ENCODE assay signal across 8 mouse cellular contexts in the genomic region with DNA sequence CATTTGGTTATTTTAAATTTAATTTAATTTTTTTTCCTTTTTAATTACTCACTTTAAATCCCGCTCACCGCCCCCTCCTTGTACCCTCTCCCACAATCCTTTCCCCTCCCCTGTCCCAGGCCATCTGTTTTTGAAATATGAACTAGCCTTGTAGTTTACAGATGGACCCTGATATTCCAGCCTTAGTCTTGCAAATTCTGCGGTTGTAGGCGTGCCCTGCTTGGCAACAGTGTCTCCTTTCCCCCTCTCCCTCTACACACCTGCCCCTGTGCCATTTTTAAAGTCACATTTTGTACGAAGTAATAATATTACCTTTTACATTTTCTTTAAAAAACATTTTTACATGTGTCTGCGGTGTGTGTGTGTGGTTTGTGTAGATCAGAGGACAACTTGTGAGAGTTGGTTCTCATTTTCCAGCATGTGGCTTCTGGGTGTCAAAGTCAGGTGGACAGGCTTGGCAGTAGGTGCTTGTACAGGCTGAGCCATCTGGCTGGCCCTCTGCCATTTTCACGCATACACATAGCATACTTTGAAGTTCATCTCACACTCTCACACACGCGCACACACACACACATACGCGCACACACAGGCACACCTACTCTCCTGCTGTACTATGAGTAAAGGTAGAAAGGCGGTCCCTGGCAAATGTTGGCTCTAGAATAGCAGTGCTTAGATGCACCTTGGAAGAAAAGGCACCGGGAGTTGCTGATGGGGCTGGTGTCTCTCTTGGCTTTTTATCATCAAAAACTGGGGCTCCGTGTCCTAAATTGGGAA. TPM values are rescaled to one million over a fixed set of nuclear protein-coding genes. Genes with fewer than 3 reads are reported as not detected.
DNase-seq lines count a peak whose midpoint lies in the region; ATAC-seq lines count a peak whose summit lies in the region.

No protein-coding gene starts in this region.

- H3K36me3 ChIP-seq in hindbrain, embryonic 10.5 days = no peaks in the 10 kb centered on the region
- no peaks in the 10 kb centered on the region for H3K36me3 ChIP-seq in liver, embryonic 16.5 days (ENCODE audit: control insufficient read depth, insufficient read depth)

- peaks cover 24% of the 10 kb centered on the region for H3K4me1 ChIP-seq in hindbrain, embryonic 10.5 days (replicated peaks)
- H3K4me1 ChIP-seq in liver, embryonic 16.5 days (ENCODE audit: control insufficient read depth, low read depth, low read length) = peaks cover 4% of the 10 kb centered on the region

- H3K27ac ChIP-seq in hindbrain, embryonic 10.5 days = peak overlapping the region; percentile 90; the same call in 1 of the 2 replicates
- no peak overlapping the region for H3K27ac ChIP-seq in liver, embryonic 16.5 days (ENCODE audit: low read length)

- no peaks in the 10 kb centered on the region for H3K9me3 ChIP-seq in hindbrain, embryonic 10.5 days
- H3K9me3 ChIP-seq in liver, embryonic 16.5 days (replicated peaks; ENCODE audit: control insufficient read depth, low read length) = no peaks in the 10 kb centered on the region

- WGBS in hindbrain, embryonic 10.5 days = 61% methylated on average over 14 of the region's 14 CpGs
- 56% methylated on average over 14 of the region's 14 CpGs for WGBS in liver, embryonic 16.5 days (ENCODE audit: insufficient replicate concordance)

- DNase-seq in layer of hippocampus, adult 11-12 months (ENCODE audit: low spot score) = peak; percentile 66
- DNase-seq in layer of hippocampus, adult 9-10 months (ENCODE audit: low spot score) = no peak
- peak; percentile 63 to 67 for DNase-seq in cerebellum, postnatal 10 days
- no peak for DNase-seq in hindbrain, embryonic 10.5 days (ENCODE audit: low spot score)
- no peak for DNase-seq in urinary bladder, postnatal 10 days (ENCODE audit: low spot score)
- no peak for DNase-seq in gastrocnemius, adult 18-20 months (ENCODE audit: low spot score)
- no peak for DNase-seq in kidney, adult 18-20 months

- H3K9ac ChIP-seq in liver, embryonic 16.5 days (ENCODE audit: low read depth, low read length) = no peak overlapping the region

- H3K27me3 ChIP-seq in hindbrain, embryonic 10.5 days (ENCODE audit: insufficient read depth, poor library complexity, severe bottlenecking) = peaks cover 57% of the 10 kb centered on the region
- H3K27me3 ChIP-seq in liver, embryonic 16.5 days (ENCODE audit: control insufficient read depth, insufficient read depth, low read depth, low read length) = peaks cover 18% of the 10 kb centered on the region

- H3K4me3 ChIP-seq in hindbrain, embryonic 10.5 days = peak overlapping the region; percentile 64
- peak overlapping the region; percentile 46; the same call in 1 of the 2 replicates for H3K4me3 ChIP-seq in liver, embryonic 16.5 days (ENCODE audit: low read depth, low read length)

- peak overlapping the region; percentile 59 for H3K4me2 ChIP-seq in liver, embryonic 16.5 days (ENCODE audit: low read depth, low read length)

- ATAC-seq in liver, embryonic 16.5 days (ENCODE audit: low read depth) = no peak

RNA-seq across cellular contexts. Expression of a gene that starts 7.7 kb away (rescaled TPM):
- 1.1 and 1.3 TPM in 2 replicates for polyA plus RNA-seq in hindbrain, embryonic 10.5 days (2016; fragmentation: Nextera tagmentation; extraction: Ambion mirVana)
- 3.2 and 4.0 TPM in 2 replicates for polyA plus RNA-seq in liver, embryonic 16.5 days (2015; fragmentation: Nextera tagmentation; extraction: Ambion mirVana)
- total RNA-seq in gastrocnemius, adult 18-20 months (2021) = under 1 TPM; 0.18 to 0.38 TPM

RNA-seq across cellular contexts. Expression of a gene that starts 18.9 kb away (rescaled TPM):
- 0.15 and 0.17 TPM in 2 replicates for polyA plus RNA-seq in hindbrain, embryonic 10.5 days (2016; fragmentation: Nextera tagmentation; extraction: Ambion mirVana)
- polyA plus RNA-seq in liver, embryonic 16.5 days (2015; fragmentation: Nextera tagmentation; extraction: Ambion mirVana) = 0.05 and 0.12 TPM in 2 replicates
- total RNA-seq in gastrocnemius, adult 18-20 months (2021) = under 1 TPM; 0.27 to 0.66 TPM

Comparison
In these comparisons a context has a peak if more than half of its experiments do, and no peak if none do; other contexts are left out.
1. DNase-seq: peak in layer of hippocampus, adult 11-12 months (single experiment) and cerebellum, postnatal 10 days (2 of 2); none in layer of hippocampus, adult 9-10 months (single experiment), hindbrain, embryonic 10.5 days (single experiment), urinary bladder, postnatal 10 days (single experiment), gastrocnemius, adult 18-20 months (single experiment) and kidney, adult 18-20 months (single experiment).